Mouse (Mus musculus): ENCODE measurements around the gene Ulk2.

Ulk2 gene

DNA sequence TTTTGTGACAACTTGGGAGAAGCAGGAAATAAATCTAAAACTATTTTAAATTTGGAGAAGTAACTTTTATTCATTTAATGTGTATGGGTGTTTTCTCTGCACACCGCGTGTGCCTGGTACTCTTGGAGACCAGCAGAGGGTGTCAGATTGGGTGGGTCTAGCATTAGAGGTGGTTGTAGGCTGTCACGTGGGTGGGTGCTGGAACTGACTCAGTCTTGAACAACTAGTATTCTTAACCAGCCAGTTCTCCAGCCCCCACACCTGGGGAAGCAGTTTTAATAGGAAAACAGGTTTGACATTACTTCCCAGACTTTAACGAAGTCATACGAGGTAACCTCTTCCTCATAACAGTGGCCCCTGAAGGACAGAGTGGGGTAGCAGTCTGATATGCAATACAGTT lies 94.4 kb downstream of the Ulk2 start:
- DNase-seq: peak; percentile 40

DNA sequence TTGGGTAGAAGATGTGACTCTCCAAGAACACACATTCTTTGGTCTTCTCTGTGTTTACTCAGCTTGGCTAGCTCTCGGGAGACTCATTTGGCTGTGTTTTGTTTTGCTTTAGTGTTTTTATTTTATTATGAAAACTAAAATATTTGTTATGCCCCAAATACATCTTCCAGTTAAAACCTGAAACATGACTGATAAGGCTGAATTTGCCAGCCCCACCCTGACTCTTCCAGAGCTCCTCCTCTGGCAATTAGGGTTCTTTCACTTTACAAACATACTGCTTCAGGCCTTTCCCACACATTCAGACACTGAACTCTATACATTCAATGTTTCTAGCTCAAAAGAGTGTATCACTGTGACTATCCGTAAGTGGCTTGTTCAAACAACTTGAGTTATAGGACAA lies 97.7 kb downstream of the Ulk2 start:
- no peak for DNase-seq

DNA sequence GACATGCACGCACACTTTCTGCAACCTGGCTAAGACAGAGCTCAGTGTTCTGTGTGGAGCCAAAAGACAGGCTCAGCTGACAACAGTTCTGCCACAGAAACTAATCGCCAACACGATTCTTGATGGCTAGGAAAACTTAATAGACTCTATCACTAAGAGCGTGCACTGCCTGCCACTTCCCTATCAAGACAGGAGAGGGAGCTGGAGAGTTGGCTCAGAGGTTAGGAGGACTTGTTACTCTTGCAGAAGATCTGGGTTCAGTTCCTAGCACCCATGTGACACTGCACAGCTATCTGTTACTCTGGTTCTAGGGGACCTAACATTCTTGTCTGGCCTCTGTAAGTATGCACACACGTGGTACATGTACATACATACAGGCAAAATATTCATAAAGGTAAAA lies 103.3 kb downstream of the Ulk2 start:
- peak; percentile 26 for DNase-seq

DNA sequence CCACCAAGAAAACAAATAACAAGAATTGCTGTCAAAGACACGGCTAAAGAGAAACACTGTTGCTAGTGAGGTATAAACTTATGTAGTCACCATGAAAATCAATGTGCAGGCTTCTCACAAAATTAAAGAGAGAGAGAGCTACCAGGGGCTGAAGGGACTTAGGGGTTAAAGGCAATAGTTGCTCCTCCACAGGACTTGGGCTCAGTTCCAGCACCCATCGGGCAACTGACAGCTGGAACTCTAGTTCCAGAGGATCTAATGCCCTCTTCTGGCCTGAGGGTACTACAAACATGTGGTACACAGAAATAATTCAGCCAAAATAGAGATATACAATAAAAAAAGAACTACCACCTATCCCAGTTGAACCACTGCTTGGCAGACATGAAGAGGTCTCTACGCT lies 107.7 kb downstream of the Ulk2 start:
- no peak for DNase-seq

DNA sequence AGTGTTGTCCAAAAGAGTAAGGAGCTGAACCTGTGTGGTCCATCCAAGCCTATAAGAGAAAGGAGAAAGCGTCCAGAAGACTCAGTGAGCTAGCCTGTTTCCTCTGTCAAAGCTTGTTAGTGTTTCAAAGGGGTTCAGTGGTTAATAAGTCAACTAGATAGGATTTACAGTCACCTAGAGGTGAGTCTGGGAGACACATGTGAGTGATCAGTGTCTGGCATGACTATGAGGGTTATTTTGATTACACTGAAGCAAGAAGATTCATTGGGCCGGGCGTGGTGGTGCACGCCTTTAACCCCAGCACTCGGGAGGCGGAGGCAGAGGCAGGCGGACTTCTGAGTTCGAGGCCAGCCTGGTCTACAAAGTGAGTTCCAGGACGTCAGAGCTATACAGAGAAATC lies 109.1 kb downstream of the Ulk2 start:
- no peak for DNase-seq

DNA sequence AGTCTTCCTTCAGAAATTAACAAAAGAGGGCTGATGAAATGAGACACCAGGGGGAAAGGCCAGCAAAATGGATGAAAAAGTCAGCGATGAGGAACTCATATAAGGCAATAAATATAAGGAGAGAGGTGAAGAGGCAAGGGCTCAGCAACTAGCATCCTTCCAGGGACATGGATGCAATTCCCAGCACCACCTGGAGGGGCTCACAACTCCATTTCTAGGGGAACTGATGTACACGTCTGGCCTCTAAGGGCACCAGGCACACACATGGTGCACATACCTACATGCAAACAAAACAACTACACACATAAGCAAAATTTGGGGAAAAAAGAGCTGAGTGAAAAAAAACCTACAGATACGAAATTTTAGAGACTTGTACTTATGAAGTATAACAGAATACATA lies 110.4 kb downstream of the Ulk2 start:
- DNase-seq: no peak

DNA sequence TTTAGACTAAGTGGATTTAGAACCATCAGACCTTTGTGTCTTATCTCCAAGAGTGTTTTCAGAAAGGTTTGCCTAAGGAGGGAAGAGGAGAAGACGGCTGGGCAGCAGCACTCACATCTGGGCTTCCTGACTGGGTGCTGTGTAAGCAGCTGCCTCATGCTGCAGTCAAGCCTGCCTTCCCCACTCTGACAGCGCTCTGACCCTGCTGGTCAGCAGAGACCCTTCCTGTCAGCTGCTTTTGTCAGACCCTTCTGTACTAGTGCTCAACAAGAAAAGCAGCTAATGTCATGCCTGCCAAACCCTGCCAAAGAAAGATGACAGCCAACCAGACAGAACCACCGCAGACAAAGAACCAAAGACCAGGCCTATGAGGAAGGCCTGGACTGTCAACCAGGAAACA lies 111.1 kb downstream of the Ulk2 start:
- no peak for DNase-seq

DNA sequence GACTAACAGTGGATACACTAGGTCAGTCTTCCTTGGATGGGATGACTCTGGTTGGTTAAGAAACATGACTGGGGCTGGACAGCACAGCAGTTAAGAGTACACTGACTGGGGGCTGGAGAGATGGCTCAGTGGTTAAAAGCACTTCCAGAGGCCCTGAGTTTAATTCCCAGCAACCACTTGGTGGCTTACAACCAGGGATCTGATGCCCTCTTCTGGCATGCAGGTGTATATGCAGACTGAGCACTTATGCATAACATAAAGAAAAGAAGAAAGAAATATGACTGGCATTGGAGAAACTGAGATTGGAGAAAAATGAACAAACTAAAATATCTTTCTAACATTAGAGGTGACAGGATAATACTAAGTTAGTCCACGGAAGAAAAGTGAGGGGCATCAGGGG lies 114.4 kb downstream of the Ulk2 start:
- DNase-seq: no peak

DNA sequence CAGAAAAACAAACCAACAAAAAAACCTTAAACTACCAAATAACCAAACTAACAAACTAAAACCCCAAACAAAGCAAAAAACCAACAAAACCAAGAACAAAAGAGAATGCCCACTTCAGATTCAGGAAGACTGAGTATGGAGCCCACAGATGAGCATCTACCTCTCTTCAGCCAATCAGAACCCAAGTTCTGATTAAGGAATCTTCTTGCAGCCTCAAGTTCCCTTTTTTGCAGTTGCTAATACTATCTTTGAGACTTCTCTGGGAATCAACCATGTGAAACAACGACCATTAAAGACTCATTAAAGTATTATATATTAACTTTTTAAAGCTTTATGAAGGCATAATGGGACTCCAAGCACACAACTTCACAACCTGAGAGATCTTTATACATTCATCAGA lies 117.6 kb downstream of the Ulk2 start:
- DNase-seq: no peak

DNA sequence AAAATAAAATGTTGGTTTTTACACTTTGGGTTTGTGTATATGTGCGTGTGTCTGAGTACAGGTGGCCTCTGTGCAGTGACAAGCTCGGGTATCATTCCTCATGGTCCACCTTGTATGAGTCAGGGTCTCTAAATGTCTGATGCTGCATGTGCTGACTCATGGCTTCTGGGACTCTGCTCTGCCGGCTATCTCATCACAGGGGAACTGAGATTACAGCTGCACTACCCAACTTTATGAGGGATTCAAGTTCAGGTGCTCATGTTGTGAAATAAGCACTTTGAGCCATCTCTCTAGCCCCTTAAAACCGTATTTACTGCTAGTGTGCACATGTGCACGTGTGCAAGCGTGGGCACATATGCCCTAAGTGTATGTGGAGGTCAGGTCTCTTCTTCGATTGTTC lies 122.2 kb downstream of the Ulk2 start:
- no peak for DNase-seq

DNA sequence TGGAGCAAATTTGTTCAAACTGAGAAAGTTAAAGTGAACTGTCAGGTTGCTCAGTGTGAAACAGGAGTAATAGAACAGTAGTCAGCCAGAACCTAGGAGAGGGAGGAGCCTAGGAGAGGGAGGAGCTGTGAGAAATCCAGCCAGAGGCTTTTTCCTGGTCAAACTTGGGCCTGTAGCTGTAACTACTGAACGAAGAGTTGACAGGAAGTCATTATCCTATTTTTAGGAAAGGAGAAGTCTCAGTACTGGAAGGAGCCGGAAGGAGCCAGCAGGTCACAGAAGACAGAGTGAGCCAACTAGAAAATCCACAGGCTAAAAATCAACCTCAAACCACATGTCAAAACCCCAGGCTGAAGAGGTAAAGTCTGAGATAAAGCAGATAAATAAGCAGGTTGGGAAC lies 126.8 kb downstream of the Ulk2 start:
- no peak for DNase-seq
